Mouse (Mus musculus): ENCODE data around the gene Pde1a. TPM values are rescaled to one million over a fixed set of nuclear protein-coding genes. Genes with fewer than 3 reads are reported as not detected.

Pde1a gene
- 1 to 10 TPM; 1.9 to 2.4 TPM for total RNA-seq (2021)
- long read RNA-seq, experiment 1, partial matches to known transcripts: 0 of 5 reads
- long read RNA-seq, experiment 1, other reads (novel, unspliced or antisense): 5 of 5 reads
- long read RNA-seq, experiment 2, partial matches to known transcripts: 0 of 3 reads
- long read RNA-seq, experiment 2, other reads (novel, unspliced or antisense): 3 of 3 reads

- DNase-seq (ENCODE audit: low spot score): no peak
These were observed at the start of gene Pde1a for GRCm38 (mm10) chr2:80128861-80129698. Gene Pde1a (minus strand): TSS chr2:80129458.

- DNase-seq (ENCODE audit: low spot score): no peak
These were observed 49.5 kb upstream of the Pde1a start for GRCm38 (mm10) chr2:80178608-80179280.

- DNase-seq (ENCODE audit: low spot score): no peak
These were observed 48.9 kb upstream of the Pde1a start for GRCm38 (mm10) chr2:80178154-80178553.

GRCm38 (mm10) chr2:80168103-80168502 is 38.8 kb upstream of the Pde1a start:
- DNase-seq (ENCODE audit: low spot score): no peak

GRCm38 (mm10) chr2:80158784-80159183 is 29.5 kb upstream of the Pde1a start:
- no peak for DNase-seq (ENCODE audit: low spot score)

- no peak for DNase-seq (ENCODE audit: low spot score)
These were observed 28.9 kb upstream of the Pde1a start for GRCm38 (mm10) chr2:80158196-80158595.

- DNase-seq (ENCODE audit: low spot score): no peak
These were observed 20.8 kb upstream of the Pde1a start for GRCm38 (mm10) chr2:80150019-80150418.

GRCm38 (mm10) chr2:80149332-80149731 is 20.1 kb upstream of the Pde1a start:
- DNase-seq (ENCODE audit: low spot score): no peak

- DNase-seq (ENCODE audit: low spot score): no peak
These were observed 5.8 kb upstream of the Pde1a start for GRCm38 (mm10) chr2:80135076-80135475.

GRCm38 (mm10) chr2:80132677-80133076 is 3.4 kb upstream of the Pde1a start:
- DNase-seq (ENCODE audit: low spot score): no peak

GRCm38 (mm10) chr2:80126663-80127062 is 2.6 kb downstream of the Pde1a start:
- no peak for DNase-seq (ENCODE audit: low spot score)

GRCm38 (mm10) chr2:80086891-80087290 is 42.4 kb downstream of the Pde1a start:
- DNase-seq (ENCODE audit: low spot score): no peak

GRCm38 (mm10) chr2:80080090-80080821 is 49.0 kb downstream of the Pde1a start:
- no peak for DNase-seq (ENCODE audit: low spot score)

GRCm38 (mm10) chr2:80079618-80080017 is 49.6 kb downstream of the Pde1a start:
- no peak for DNase-seq (ENCODE audit: low spot score)

GRCm38 (mm10) chr2:80076323-80076722 is 52.9 kb downstream of the Pde1a start:
- DNase-seq (ENCODE audit: low spot score): no peak

GRCm38 (mm10) chr2:80074531-80074930 is 54.7 kb downstream of the Pde1a start:
- DNase-seq (ENCODE audit: low spot score): no peak

- DNase-seq (ENCODE audit: low spot score): no peak
These were observed 55.2 kb downstream of the Pde1a start for GRCm38 (mm10) chr2:80074046-80074445.

- no peak for DNase-seq (ENCODE audit: low spot score)
These were observed 55.8 kb downstream of the Pde1a start for GRCm38 (mm10) chr2:80073426-80073825.

- no peak for DNase-seq (ENCODE audit: low spot score)
These were observed 59.5 kb downstream of the Pde1a start for GRCm38 (mm10) chr2:80069745-80070144.

- DNase-seq (ENCODE audit: low spot score): no peak
These were observed 62.8 kb downstream of the Pde1a start for GRCm38 (mm10) chr2:80066449-80066848.

GRCm38 (mm10) chr2:80056062-80056461 is 73.2 kb downstream of the Pde1a start:
- DNase-seq (ENCODE audit: low spot score): no peak

GRCm38 (mm10) chr2:80054042-80054441 is 75.2 kb downstream of the Pde1a start:
- no peak for DNase-seq (ENCODE audit: low spot score)

All from gastrocnemius, adult 18-20 months (tissue).